Mouse (Mus musculus): ENCODE data around the gene Fuk.

The Fuk gene

GRCm38 (mm10) chr8:110919341-110920031 lies 17.2 kb upstream of the Fuk start, which contains the start of gene St3gal2:
St3gal2 (plus strand) TSS chr8:110919922.
- WGBS: 1% methylated on average over 32 of the region's 36 CpGs

- WGBS: 72% methylated on average over 8 of the region's 8 CpGs
Measured at GRCm38 (mm10) chr8:110918460-110918859, 16.2 kb upstream of the Fuk start.

GRCm38 (mm10) chr8:110918027-110918426 lies 15.7 kb upstream of the Fuk start:
- 60% methylated on average over 11 of the region's 11 CpGs for WGBS

- WGBS: 53% methylated on average over 2 of the region's 2 CpGs
Measured at GRCm38 (mm10) chr8:110917415-110917814, 15.1 kb upstream of the Fuk start.

GRCm38 (mm10) chr8:110911576-110912570 lies 9.6 kb upstream of the Fuk start:
- 81% methylated on average over 15 of the region's 15 CpGs for WGBS

GRCm38 (mm10) chr8:110906682-110907081 lies 4.4 kb upstream of the Fuk start:
- 93% methylated on average over 1 of the region's 1 CpGs for WGBS

GRCm38 (mm10) chr8:110905404-110905803 lies 3.1 kb upstream of the Fuk start:
- 58% methylated on average over 6 of the region's 6 CpGs for WGBS

GRCm38 (mm10) chr8:110902579-110902965 lies 284 bp upstream of the Fuk start:
- 63% methylated on average over 2 of the region's 2 CpGs for WGBS

GRCm38 (mm10) chr8:110901056-110901455 lies 1.2 kb downstream of the Fuk start:
- 70% methylated on average over 3 of the region's 3 CpGs for WGBS

GRCm38 (mm10) chr8:110897495-110897894 lies 4.8 kb downstream of the Fuk start:
- 95% methylated on average over 6 of the region's 6 CpGs for WGBS

GRCm38 (mm10) chr8:110895812-110896211 lies 6.5 kb downstream of the Fuk start:
- WGBS: 95% methylated on average over 13 of the region's 13 CpGs

GRCm38 (mm10) chr8:110895254-110895653 lies 7.0 kb downstream of the Fuk start:
- WGBS: 84% methylated on average over 9 of the region's 9 CpGs

GRCm38 (mm10) chr8:110894851-110895250 lies 7.4 kb downstream of the Fuk start:
- WGBS: 85% methylated on average over 10 of the region's 10 CpGs

- 95% methylated on average over 2 of the region's 2 CpGs for WGBS
Measured at GRCm38 (mm10) chr8:110892913-110893312, 9.4 kb downstream of the Fuk start.

- 93% methylated on average over 7 of the region's 7 CpGs for WGBS
Measured at GRCm38 (mm10) chr8:110892040-110892439, 10.2 kb downstream of the Fuk start.

- WGBS: 89% methylated on average over 12 of the region's 12 CpGs
Measured at GRCm38 (mm10) chr8:110889904-110890470, 12.3 kb downstream of the Fuk start.

GRCm38 (mm10) chr8:110888860-110889259 lies 13.4 kb downstream of the Fuk start:
- 89% methylated on average over 16 of the region's 16 CpGs for WGBS

GRCm38 (mm10) chr8:110888441-110888840 lies 13.8 kb downstream of the Fuk start:
- WGBS: 63% methylated on average over 8 of the region's 8 CpGs

GRCm38 (mm10) chr8:110887551-110887950 lies 14.7 kb downstream of the Fuk start:
- WGBS: 78% methylated on average over 10 of the region's 10 CpGs

- WGBS: 70% methylated on average over 3 of the region's 3 CpGs
Measured at GRCm38 (mm10) chr8:110886634-110887033, 15.7 kb downstream of the Fuk start.

GRCm38 (mm10) chr8:110883824-110884223 lies 18.5 kb downstream of the Fuk start:
- WGBS: 96% methylated on average over 18 of the region's 18 CpGs

- 74% methylated on average over 10 of the region's 10 CpGs for WGBS
Measured at GRCm38 (mm10) chr8:110881741-110882310, 20.5 kb downstream of the Fuk start.

All from cerebral cortex, adult 2 months (tissue).